Mouse (Mus musculus) urinary bladder, postnatal 4 days (tissue): ENCODE measurements around the gene Kif1c.

ENCODE experiments used
- DNase-seq, 2 experiments: peaks; one replicate each; pipeline ENCODE4 v3.0.0; 2021 to 2022; ENCODE audit warnings: low spot score in 2 of 2

The Kif1c gene

DNA sequence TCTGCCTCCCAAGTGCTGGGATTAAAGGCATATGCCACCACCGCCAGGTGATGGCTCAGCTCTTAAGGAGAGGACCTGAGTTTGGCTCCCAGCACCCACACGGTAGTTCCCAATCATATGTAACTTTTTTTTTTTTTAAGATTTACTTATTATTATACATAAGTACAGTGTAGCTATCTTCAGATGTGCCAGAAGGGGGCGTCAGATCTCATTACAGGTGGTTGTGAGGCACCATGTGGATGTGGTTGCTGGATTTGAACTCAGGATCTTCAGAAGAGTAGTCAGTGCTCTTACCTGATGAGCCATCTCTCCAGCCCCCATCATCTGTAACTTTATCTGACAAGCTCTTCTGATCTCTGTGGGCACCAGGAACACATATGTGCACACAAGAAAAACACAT lies 3.0 kb upstream of the Kif1c start:
- DNase-seq, result no peak

DNA sequence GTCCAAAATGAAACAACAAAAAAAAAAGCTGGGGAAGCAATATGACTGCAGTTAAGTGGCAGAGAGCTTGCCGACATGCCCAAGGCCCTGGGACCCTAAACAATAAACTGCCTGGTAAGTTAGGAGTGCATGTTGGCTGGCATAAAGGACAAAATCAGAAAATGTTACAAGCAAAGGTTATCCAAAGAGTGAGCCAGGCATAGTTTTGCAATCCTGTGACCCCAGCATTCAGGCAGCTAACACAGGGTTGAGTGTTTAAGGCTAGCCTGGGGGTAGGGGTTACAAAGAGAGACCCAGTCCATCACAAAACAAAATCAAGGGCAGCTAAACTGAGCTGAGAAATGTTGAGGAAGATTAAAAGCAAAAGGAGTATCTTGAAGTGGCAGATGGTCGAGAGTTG lies 1.3 kb upstream of the Kif1c start:
- DNase-seq, result no peak

DNA sequence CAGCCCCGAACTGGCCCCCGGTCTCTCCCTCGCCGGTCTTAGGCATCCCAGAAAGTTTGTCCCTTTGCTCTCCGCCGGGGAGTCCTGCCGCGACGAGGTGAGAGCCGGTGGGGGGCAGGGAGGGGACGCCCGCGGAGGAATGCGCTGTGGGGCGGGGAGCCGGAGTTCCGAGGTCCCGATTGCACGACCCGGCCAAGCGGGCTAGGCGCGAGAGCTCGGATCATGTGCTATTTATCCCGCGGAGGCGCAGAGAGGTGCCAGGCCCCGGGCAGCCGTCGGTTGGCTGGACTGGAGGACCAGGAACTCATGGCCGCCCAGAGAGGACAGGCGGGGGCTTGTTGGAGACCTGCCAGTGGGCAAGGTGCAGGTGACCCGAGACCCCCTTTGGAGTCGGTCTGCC lies 265 bp downstream of the Kif1c start:
- DNase-seq, result peak; percentile 66 to 71

DNA sequence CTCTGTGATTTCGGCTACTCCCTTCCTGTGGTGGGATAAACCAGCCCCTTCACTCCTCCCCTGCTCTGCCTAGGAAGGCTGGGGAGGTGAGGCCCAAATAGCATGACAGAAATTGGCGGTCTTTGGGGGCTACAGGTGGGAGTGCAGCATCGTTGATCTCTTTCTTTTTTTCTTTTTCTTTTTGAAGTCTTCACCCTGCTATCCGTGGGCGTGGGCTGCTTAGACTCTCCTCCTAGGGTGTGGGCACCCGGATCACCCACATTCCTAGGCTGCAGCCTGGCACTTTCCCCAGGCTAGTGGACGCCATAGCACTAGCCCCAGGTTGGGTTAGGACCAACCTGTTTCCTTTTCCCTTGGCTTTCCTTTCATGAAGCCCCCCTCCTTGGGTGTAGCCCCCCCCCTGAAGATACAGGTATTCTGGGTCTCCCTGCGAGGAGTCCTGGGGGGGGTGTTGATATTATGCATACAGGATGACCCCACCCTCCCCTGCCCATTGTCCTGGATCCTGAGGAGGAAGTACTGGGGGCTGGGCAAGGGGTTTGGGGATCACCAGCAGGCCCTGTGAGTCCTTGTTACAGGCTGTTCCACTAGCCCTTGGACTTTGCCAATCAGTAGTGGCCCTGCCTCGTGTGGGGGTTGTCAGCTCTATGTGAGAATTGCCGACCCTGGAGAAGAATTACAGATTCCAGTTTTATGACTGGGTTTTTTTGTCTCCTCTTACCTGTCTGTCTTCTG lies 1.0 kb downstream of the Kif1c start:
- DNase-seq, result no peak

DNA sequence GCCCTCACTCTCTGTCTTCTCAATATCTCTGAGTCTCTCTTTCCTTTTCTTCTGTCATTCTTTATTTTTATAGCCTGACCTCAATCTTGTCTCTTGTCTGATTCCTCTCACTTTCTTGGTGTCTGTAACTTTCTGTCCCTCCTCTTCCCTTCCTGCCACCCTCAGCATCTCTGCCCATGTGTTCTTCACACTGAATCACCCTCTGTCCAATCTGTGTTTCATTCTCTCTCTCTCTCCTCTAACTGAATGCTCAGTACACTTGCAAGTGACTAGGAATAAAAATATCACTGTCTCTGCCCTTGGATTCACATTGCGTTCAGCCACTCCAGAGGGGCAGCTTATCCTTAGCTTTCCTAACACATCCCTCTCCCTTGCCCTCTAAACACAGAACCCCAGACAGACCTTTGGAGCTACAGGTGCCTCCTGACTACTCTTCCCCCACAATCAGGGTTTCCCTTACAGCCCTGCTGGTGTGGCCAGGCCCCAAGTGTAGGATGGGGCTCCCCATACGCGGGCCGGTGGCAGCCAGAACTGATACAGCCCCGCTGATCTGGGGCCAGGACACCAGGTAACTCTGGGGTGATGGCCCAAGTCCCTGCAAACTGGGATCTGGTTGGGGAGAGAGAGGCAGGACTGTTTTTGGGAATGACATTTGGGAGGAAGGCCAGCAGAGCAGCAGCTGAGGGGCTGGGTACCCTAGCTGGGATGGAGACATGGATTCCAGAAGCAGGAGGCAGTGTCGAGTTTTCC lies 1.8 kb downstream of the Kif1c start:
- no peak for DNase-seq

DNA sequence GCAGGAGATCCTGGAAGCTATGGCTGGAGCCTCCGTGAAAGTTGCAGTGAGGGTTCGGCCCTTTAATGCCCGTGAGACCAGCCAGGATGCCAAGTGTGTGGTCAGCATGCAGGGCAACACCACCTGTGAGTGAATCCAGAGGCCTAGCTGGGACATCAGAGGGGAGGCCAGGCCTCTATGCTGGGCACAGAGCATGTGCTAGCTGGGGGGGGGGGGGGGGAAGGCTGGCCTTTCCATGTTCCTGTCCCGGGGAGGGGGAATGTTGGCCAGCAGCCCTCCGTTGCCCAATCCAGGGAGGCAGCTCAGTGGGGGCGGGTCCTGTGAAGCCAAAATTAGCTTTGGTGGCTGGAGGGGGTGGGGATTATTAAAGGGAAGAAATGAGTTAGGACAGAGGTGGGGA lies 2.4 kb downstream of the Kif1c start:
- DNase-seq, result no peak

DNA sequence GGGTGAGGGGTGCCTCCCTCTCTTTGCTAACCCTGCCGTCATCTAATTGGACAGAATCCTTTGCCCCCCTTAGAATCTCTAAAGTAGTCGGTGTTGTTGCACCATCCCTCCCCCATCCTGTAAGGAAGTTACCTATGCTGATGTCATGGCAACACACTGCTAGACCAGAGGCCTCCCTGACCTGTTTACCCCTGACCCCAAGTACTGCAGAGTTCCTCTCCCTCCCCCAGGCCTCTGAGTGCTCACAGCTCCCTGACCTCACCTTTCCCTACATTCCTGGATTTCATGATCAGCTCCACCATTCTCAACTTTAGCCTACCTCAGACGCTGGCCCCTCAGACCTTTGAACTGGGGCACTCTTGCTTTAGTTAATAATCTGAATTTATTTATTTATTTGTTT lies 5.8 kb downstream of the Kif1c start:
- DNase-seq, result no peak

DNA sequence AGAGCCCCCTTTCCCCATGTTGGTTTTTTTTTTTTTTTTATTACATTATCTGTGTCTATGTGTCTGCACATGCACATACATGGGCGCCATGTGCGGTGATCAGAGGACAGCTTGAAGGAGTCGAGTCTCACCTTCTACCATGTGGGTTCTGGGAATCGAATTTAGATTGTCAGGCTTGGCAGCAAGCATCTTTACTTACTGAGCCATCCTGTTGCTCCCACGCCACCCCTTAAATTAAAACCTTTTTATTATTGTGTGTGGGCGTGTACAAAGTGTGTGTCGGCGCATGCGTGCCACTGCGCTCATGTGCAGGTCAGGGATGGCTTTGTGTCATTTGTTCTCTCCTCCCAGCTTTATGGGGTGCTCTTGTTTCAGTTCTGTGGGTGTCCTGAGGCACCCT lies 10.7 kb downstream of the Kif1c start:
- no peak for DNase-seq

DNA sequence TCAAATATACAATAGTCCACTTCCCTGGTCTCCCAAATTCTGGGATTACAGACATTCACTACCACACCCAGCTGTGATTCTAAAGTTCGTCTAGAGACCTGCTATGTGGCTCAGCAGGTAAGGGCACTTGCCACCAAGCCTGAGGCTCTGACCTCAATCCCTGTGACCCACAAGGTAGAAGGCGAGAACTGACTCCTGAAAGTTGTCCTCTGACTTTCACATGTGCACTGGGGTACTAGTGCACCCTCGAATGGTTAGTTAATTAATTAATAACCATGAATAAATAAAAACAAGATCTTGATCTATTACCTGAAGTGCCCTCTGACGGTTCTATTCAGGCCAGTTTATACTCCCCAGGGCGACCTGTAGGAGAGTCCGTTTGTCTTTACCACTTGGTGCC lies 12.9 kb downstream of the Kif1c start:
- no peak for DNase-seq

DNA sequence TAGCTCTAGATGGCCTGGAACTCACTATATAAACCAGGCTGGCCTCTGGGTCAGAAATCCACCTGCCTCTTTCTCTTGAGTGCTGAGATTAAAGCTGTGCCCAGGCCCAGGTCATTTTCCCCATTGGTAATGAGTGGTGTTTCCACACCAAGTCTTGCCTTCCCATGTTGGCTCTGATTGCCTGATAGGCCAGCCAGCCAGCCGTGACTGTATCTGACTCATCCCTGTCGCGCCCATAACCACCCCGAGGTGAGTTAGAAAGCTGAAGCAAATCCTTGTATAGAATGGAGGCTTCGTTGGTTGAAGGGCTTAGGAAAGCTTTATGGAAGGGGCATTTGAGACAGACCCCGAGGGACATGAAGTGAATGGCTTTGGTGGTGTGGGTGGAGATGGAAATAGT lies 15.5 kb downstream of the Kif1c start:
- no peak for DNase-seq

DNA sequence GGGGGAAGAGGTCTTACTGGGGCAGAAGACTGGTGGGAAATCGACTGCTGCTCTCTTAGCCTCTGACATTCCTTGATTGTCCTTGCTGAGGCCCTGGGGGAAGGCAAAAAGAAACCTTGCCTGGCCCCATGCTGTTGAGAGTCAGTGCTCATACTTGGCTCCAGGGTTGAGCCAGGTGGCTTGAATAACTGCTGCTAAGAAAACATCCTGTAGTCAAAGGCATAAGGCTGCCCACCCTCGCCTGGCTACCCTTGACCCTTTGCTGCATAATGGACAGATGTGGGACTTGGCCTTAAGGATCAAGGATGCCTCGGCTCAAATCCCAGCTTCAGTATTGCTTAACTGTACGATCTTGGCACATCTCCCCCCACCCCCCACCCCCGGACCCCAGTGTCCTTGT lies 18.1 kb downstream of the Kif1c start:
- DNase-seq, result no peak

DNA sequence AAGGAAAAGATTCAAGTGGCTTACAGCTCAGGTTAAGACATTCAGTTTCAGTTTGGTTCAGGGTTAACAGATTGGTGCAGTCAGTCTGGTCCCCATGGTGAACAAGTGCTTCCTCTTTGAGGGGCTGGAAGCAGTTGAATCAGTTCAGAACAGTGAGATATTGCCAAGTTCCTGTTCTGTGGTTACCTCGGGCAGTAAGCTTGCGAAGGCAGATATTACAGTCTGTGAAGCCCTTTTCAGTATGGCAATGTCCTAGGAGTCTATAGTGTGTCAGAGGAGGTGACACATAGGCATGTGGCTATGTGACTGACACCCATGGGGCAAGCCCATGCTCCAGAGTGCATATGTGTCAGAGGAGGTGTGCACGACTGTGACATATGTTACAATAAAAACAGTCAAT lies 20.2 kb downstream of the Kif1c start:
- no peak for DNase-seq

DNA sequence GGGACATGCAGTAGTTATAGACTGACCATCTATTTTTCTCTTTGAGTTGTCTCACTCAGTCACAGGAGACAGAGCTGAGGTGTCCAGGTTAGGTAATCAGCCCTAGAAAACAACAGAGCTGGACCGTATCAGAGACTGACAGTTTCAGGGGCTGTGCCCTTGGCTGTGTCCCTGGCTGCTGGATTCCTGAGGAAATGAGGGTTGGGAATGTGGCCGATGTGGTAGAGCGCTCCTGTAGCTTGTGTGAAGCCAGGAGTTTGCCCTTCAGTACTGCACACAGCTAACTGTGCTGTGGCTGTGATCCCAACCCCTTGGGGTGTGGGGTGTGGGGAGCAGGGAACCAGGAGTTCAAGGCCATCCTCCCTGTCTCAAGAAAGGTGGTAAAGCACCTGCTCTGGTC lies 20.7 kb downstream of the Kif1c start:
- no peak for DNase-seq

DNA sequence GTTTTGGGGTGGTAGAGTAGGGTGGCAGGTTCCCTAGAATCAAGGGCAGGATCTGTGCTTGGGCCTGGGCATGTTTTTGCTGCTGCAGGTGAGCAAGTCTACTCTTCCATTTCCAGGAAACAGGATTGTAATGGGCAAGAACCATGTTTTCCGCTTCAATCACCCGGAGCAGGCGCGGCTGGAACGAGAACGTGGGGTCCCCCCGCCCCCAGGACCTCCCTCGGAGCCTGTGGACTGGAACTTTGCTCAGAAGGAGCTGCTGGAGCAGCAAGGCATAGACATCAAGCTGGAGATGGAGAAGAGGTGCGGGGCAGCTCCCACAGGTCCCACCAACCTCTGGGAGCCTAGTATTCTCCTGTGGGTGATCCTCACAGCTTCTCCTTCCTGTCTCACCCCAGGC lies 24.4 kb downstream of the Kif1c start:
- DNase-seq, result no peak

DNA sequence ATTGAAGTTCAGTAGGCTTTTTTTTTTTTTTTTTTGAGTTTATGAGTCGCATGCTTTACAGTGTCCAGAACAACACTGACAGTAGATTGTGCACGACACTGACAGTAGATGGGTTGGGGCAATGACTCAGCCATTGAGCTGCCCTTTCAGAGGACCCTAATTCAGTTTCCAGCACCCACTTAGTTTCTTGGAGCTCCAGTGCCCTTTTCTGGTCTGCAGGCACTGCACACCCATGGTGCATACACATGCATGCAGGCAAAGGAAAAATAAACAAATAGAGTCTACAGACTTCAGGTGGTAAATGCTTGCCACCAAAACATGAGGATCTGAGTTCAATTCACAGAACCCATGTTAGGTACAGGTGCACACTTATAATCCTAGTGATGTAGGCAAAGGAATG lies 26.2 kb downstream of the Kif1c start:
- DNase-seq, result no peak

DNA sequence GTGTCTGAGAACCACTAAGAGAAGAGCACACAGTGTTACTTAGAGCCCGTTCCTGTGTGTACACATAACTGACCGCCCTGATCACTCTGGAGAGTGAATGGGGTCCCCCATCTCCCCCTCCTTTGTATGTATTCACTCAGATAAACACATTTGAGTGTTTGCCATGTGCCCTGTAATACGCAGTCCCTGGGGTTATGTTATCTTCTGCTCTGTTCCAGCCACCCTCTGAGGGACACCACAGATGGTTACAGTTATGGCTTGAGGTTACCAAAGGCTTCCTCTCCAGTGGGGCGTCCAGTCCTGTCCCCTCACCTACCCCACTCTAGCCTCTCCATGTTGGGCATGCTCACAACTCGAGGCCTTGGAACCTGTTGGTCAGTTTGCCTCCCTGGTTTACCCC lies 27.0 kb downstream of the Kif1c start:
- DNase-seq, result no peak

DNA sequence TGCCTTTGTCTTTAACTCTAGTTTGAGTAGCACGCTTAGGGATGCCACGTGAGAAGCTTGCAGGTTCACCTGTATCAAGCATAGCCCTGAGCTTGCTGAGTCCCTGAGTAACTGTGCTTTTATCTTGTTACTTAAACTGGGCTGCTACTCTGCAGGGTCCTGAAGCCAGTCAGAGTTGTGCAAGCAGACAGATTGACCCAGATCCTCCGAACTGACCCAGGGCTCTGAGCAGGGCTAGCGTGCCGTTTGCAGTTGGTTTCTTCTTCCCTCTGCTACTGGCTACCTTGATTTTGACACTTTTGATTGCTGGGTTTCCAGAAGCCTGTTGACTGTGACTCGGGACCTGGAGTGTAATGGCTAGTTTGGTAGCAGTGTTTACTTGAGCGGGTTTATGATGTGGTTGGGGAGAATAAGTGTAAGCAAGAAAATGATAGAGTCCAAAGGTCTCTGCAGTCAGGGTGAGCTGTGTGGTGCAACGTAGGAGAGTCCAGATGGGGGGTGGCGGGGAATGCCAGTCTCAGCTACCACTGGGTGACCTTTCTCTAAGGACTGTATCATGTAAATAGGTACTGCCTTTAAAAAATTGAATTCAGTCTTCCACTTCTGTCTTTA lies 30.2 kb downstream of the Kif1c start:
- no peak for DNase-seq

DNA sequence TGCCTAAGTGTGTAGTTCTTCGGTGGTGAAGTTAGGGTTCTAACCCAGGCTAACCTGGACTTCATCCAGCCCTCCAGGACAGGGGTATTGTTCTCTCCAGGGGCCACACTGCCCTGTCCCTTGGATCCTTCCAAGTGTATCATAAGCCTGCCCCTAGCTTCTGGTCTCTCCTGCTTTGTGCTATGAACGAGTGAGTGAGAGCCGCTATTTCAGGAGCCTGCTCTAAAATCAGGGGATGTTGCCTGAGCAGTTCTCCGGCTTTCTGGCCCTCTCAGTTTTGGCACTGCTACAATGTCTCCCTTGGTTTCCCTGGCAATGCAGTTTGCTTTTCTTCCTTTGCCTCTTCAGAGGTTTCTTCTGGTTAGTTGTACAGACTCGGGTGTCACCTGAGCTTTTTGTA lies 30.8 kb downstream of the Kif1c start:
- DNase-seq, result no peak

DNA sequence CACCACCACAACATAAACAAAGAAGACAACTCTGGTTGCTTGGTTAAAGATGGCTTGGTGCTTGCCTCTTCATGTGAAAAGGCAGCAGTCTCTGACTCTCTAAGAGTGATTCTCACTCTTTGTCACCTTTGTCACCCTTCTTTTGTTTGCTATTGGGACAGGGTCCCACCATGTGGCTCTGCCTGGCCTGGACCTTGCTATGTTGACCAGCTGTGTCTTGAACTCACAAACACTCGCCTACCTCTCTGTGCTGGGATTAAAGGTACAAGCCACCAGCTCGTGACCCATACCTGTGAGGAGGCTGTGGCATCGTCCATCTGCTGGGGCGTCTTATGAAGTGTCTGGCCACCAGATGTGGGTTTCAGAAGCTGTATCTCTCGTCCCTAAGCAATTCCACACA lies 32.9 kb downstream of the Kif1c start:
- DNase-seq, result no peak

DNA sequence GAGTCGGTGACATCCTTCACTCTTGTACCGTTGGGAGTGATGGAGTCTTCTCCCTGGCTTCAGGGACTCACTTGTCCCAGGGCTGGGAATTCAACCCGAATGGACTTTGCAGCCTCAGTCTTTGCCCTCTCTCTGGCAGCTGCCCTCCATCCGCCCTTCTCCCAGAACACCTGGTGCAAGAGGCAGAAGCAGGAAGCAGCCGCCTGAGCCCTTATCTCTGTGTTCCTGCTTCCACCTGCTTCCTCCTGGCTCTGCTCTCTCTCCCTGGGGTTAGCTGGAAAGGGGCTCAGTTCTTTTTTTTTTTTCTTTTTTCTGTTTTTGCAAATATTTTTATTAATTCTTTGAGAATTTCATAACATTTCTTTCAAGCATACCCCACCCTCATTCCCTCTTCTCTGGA lies 37.4 kb downstream of the Kif1c start:
- DNase-seq, result no peak

DNA sequence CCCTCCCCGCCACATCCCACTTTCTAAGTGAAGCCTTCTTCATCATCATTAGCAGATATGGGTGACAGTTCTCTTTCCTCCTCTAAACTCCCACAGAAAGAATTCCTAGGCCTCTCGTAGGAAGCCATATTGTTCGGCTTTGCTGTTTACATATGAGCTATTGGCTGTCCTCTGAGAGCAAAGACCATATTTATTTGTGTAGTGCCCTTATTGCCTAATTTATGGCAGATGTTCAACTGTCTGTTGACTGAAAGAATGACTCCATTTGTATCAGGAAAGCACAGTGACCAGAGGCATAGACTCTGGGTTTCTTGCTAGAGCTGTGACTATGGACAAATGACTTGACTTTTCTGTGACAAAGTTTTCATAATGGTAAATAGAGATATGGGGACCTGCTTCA lies 41.3 kb downstream of the Kif1c start:
- DNase-seq, result no peak

DNA sequence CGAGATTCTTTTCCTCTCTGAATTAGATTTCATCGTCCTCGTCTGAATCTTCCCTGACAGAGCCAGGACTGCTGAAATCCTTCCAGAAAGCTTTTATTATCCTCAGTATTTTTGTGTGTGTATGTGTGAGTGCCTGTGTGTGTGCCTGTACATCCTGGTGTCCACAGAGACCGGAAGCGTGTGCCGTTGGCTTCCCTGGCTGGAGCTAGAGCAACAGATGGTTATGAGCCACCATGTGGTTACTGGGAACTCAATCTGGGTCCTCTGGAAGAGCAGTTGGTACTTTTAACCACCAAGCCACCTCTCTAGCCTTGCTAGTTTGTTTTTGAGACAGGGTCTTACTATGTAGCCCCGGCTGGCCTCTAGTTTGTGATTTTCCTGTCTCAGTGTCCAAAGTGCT lies 41.8 kb downstream of the Kif1c start:
- DNase-seq, result no peak
